Mouse (Mus musculus) lung, embryonic 14.5 days (tissue): ENCODE measurements around the gene Znhit3. TPM values are rescaled to one million over a fixed set of nuclear protein-coding genes. Genes with fewer than 3 reads are reported as not detected.

Experiments used
- ATAC-seq: fragments of 200-750 bp; cut with Nextera tagmentation; 2 replicates; pipeline ENCODE4 v1.8.0; 2017; ENCODE audit warnings: mild to moderate bottlenecking, moderate TSS enrichment, moderate library complexity; ENCODE audit not compliant: insufficient read depth
- DNase-seq: peaks from one replicate; pipeline ENCODE4 v3.0.0-alpha.2; 2015
- H3K27ac ChIP-seq: fragments of 300-500 bp; sonication (generic); 2 replicates; pipeline ENCODE4 v1.5.1; 2014; ENCODE audit warnings: low read depth, mild to moderate bottlenecking, moderate library complexity
- H3K27me3 ChIP-seq: fragments of 300-500 bp; sonication (generic); 2 replicates; pipeline ENCODE4 v1.6.1; 2014; ENCODE audit warnings: low read length, control low read depth; ENCODE audit not compliant: insufficient read depth
- H3K36me3 ChIP-seq: fragments of 300-500 bp; sonication (generic); 2 replicates; pipeline ENCODE4 v1.6.1; 2014; ENCODE audit warnings: control low read depth; ENCODE audit not compliant: insufficient read depth
- H3K4me1 ChIP-seq: fragments of 300-500 bp; sonication (generic); 2 replicates; pipeline ENCODE4 v1.6.1; 2014; ENCODE audit warnings: antibody characterized with exemption, control low read depth; ENCODE audit not compliant: insufficient read depth
- H3K4me2 ChIP-seq: fragments of 300-500 bp; sonication (generic); 2 replicates; pipeline ENCODE4 v1.6.1; 2014; ENCODE audit warnings: mild to moderate bottlenecking
- H3K4me3 ChIP-seq: fragments of 300-500 bp; sonication (generic); 2 replicates; pipeline ENCODE4 v1.5.1; 2014; ENCODE audit warnings: low read depth, low read length
- H3K9ac ChIP-seq: fragments of 300-500 bp; sonication (generic); 2 replicates; pipeline ENCODE4 v1.6.1; 2014
- H3K9me3 ChIP-seq: fragments of 300-500 bp; sonication (generic); 2 replicates; pipeline ENCODE4 v1.6.1; 2016; ENCODE audit warnings: low read depth, low read length, control low read depth
- CTCF ChIP-seq: IDR thresholded peaks from 2 replicates; pipeline ENCODE4 v1.5.1; 2016; ENCODE audit warnings: antibody characterized with exemption, low read depth
- WGBS: fragments of 180-500 bp; shearing (Covaris S2); extraction: QIAGEN DNeasy Blood & Tissue Kit; methylation state at CpG from one replicate; pipeline ENCODE4 v1.1.7; 2014; 5-methylcytosine and 5-hydroxymethylcytosine counted together
- polyA plus RNA-seq: library from polyadenylated mRNA; unstranded; fragments of >200 nt; fragmentation: Nextera tagmentation; extraction: Ambion mirVana; gene quantifications from 2 replicates; pipeline ENCODE4 v1.2.1, GENCODE M21; 2014

Znhit3 gene
- polyA plus RNA-seq, 1 experiment from 2014 or later = 61.4 TPM

DNA sequence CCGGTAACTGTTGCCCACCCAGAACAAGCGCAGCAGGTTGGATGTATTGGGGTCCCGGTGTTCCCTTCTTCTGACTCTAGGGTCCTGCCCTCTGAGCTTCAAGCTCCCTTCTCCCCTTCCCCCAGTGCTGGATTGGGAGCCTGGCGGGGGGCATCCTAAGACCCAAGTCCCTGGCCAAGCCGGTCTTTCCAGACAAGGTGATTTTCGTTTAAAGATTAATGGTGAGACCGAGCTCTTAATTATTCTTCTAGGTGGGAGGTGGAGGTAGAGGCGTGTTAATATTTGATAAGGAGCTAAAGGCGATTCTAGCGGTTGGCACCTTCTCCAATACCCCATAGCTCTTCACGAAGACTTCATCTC is 42.1 kb upstream of the Znhit3 start:
- TF ChIP-seq CTCF = no peak
- Histone ChIP-seq H3K9me3 (no peaks in the 10 kb centered on the region), H3K4me1 (no peaks in the 10 kb centered on the region), H3K27me3 (peaks cover 34% of the 10 kb centered on the region), H3K27ac (no peak overlapping the region), H3K4me2 (peak overlapping the region; percentile 55; the same call in 1 of the 2 replicates), H3K4me3 (peak overlapping the region; percentile 17; the same call in 1 of the 2 replicates), H3K36me3 (no peaks in the 10 kb centered on the region), H3K9ac (no peak overlapping the region)
- ATAC-seq (no peak), DNase-seq (no peak)
- 2% methylated on average over 11 of the region's 11 CpGs for whole genome bisulfite sequencing

GRCm38 (mm10) chr11:84957591-84958270 is 41.6 kb upstream of the Znhit3 start, which contains the start of gene Car4:
Gene Car4, plus strand, starts transcription at chr11:84957786.
- TF ChIP-seq CTCF = no peak
- H3K4me3 ChIP-seq = peak within 1 kb of the TSS; percentile 17; the same call in 1 of the 2 replicates
- H3K4me1 ChIP-seq = no peaks in the 10 kb centered on the region
- peaks cover 34% of the 10 kb centered on the region for H3K27me3 ChIP-seq
- H3K9ac ChIP-seq = no peak within 1 kb of the TSS
- under 1% methylated on average over 49 of the region's 49 CpGs for WGBS
- peak; percentile 15 for DNase-seq
- no peaks in the 10 kb centered on the region for H3K36me3 ChIP-seq
- peak within 1 kb of the TSS; percentile 55 for H3K4me2 ChIP-seq
- no peak for ATAC-seq
- H3K9me3 ChIP-seq = no peaks in the 10 kb centered on the region
- H3K27ac ChIP-seq = no peak within 1 kb of the TSS

DNA sequence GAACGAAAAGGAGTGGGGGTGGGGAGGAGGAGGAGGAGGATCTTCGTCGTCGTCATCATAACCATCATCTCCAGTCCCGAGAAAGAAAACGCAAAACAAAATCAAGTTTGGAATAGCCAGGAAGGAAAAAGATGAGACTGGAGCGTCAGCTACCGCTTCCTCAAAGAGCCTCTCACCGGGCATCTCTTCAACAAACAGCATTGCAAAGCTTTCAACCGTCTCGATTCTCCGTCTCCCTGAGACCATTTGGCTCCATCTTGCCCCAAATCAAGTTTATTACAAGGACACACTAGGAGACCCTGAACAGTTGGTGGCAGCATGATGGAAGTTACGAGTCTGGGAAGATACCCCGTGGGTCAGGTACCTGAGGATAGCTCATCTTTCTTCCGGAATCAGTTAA is 41.0 kb upstream of the Znhit3 start:
- no peaks in the 10 kb centered on the region for H3K9me3 ChIP-seq
- H3K4me1 ChIP-seq = no peaks in the 10 kb centered on the region
- H3K9ac ChIP-seq = no peak overlapping the region
- DNase-seq (no peak), ATAC-seq (no peak)
- no peaks in the 10 kb centered on the region for H3K36me3 ChIP-seq
- H3K4me2 ChIP-seq = peak overlapping the region; percentile 55
- no peak for TF ChIP-seq CTCF
- H3K27me3 ChIP-seq = peaks cover 34% of the 10 kb centered on the region
- H3K27ac ChIP-seq = no peak overlapping the region
- peak overlapping the region; percentile 17; the same call in 1 of the 2 replicates for H3K4me3 ChIP-seq
- 3% methylated on average over 15 of the region's 15 CpGs for WGBS

DNA sequence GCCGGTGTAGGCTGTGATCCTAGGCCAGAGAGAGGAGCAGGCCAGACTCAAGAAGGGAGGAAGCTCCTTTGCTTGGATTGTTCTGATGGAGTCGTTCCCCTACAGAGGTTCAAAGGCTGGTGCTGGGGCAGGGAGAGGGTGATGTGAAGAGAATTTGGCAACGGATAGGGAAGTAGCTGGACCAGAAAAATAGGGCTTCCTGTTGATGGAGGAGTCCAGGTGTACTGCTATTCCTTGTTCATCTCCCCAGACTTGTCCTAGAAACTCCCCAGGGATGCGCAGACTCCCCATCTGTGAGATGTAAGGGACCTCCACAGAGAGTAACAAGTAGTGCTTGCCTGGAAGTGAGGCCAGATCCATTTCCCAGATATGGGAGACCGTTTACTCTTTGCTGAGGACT is 40.2 kb upstream of the Znhit3 start:
- Histone ChIP-seq H3K27me3 (peaks cover 34% of the 10 kb centered on the region), H3K36me3 (no peaks in the 10 kb centered on the region), H3K9me3 (no peaks in the 10 kb centered on the region), H3K4me3 (no peak overlapping the region), H3K4me1 (no peaks in the 10 kb centered on the region), H3K4me2 (no peak overlapping the region), H3K9ac (no peak overlapping the region), H3K27ac (no peak overlapping the region)
- ATAC-seq = no peak
- TF ChIP-seq CTCF = no peak
- WGBS = 29% methylated on average over 5 of the region's 5 CpGs
- no peak for DNase-seq

- Histone ChIP-seq H3K27me3 (peaks cover 15% of the 10 kb centered on the region), H3K4me2 (no peak overlapping the region), H3K36me3 (no peaks in the 10 kb centered on the region), H3K9me3 (no peaks in the 10 kb centered on the region), H3K9ac (no peak overlapping the region), H3K4me1 (no peaks in the 10 kb centered on the region), H3K4me3 (no peak overlapping the region), H3K27ac (no peak overlapping the region)
- WGBS = 34% methylated on average over 2 of the region's 2 CpGs
- peak; percentile 67 for DNase-seq
- no peak for TF ChIP-seq CTCF
- ATAC-seq = peak; percentile 52; the same call in 1 of the 2 replicates
Observed at GRCm38 (mm10) chr11:84952611-84953010, 36.4 kb upstream of the Znhit3 start.

- H3K4me1 ChIP-seq = no peaks in the 10 kb centered on the region
- no peak overlapping the region for H3K4me2 ChIP-seq
- ATAC-seq (no peak), DNase-seq (no peak)
- 48% methylated on average over 3 of the region's 3 CpGs for WGBS
- TF ChIP-seq CTCF = no peak
- H3K9me3 ChIP-seq = no peaks in the 10 kb centered on the region
- H3K27ac ChIP-seq = no peak overlapping the region
- no peaks in the 10 kb centered on the region for H3K36me3 ChIP-seq
- no peaks in the 10 kb centered on the region for H3K27me3 ChIP-seq
- no peak overlapping the region for H3K4me3 ChIP-seq
- H3K9ac ChIP-seq = no peak overlapping the region
Observed at GRCm38 (mm10) chr11:84948526-84948925, 32.4 kb upstream of the Znhit3 start.

GRCm38 (mm10) chr11:84948114-84948513 is 31.9 kb upstream of the Znhit3 start:
- DNase-seq (no peak), ATAC-seq (no peak)
- 55% methylated on average over 3 of the region's 3 CpGs for WGBS
- no peak overlapping the region for H3K9ac ChIP-seq
- no peak for TF ChIP-seq CTCF
- H3K4me1 ChIP-seq = no peaks in the 10 kb centered on the region
- H3K4me3 ChIP-seq = no peak overlapping the region
- H3K9me3 ChIP-seq = no peaks in the 10 kb centered on the region
- H3K36me3 ChIP-seq = no peaks in the 10 kb centered on the region
- H3K27ac ChIP-seq = no peak overlapping the region
- H3K27me3 ChIP-seq = no peaks in the 10 kb centered on the region
- no peak overlapping the region for H3K4me2 ChIP-seq
